Mouse (Mus musculus) MEL (cell line): Measurements from ENCODE around the gene Lpin3. TPM values are rescaled to one million over a fixed set of nuclear protein-coding genes. Genes with fewer than 3 reads are reported as not detected.

Experiments
- DNase-seq: peaks from one replicate; pipeline ENCODE4 v3.0.0; 2011; ENCODE audit warnings: low read depth, low spot score
- H3K27ac ChIP-seq: 2 replicates; pipeline ENCODE4 v1.5.1; 2012; ENCODE audit warnings: low read depth, mild to moderate bottlenecking, control low read depth, low read length, moderate library complexity; ENCODE audit not compliant: control insufficient read depth
- H3K27me3 ChIP-seq, 2 experiments: fragments of 150-350 bp in 1 of 2; sonication (generic) in 1 of 2; 2 replicates each; pipeline ENCODE4 v1.6.1; 2012; ENCODE audit warnings: low read length in 2 of 2, mild to moderate bottlenecking in 2 of 2, improper control_type of control experiment in 1 of 2, moderate library complexity in 1 of 2; ENCODE audit not compliant: insufficient read depth in 2 of 2, control insufficient read depth in 1 of 2
- H3K36me3 ChIP-seq, 2 experiments: 2 replicates each; pipeline ENCODE4 v1.6.1; 2012 to 2014; ENCODE audit warnings: low read length in 2 of 2, improper control_type of control experiment in 1 of 2, inconsistent platforms in 1 of 2, mild to moderate bottlenecking in 1 of 2; ENCODE audit not compliant: insufficient read depth in 2 of 2, control insufficient read depth in 1 of 2
- H3K4me1 ChIP-seq, 2 experiments: fragments of 150-350 bp in 1 of 2; sonication (generic) in 1 of 2; 2 replicates each; pipeline ENCODE4 v1.6.1; 2012; ENCODE audit warnings: low read length in 2 of 2, improper control_type of control experiment in 1 of 2, mild to moderate bottlenecking in 1 of 2; ENCODE audit not compliant: insufficient read depth in 2 of 2, control insufficient read depth in 1 of 2
- H3K4me3 ChIP-seq, 2 experiments: fragments of 150-350 bp in 1 of 2; sonication (generic) in 1 of 2; 2 replicates each; pipeline ENCODE4 v1.5.1; 2012; ENCODE audit warnings: low read depth in 2 of 2, low read length in 2 of 2, mild to moderate bottlenecking in 2 of 2, moderate library complexity in 2 of 2, control low read depth in 1 of 2, improper control_type of control experiment in 1 of 2; ENCODE audit not compliant: control insufficient read depth in 1 of 2, insufficient read depth in 1 of 2
- H3K79me2 ChIP-seq: 2 replicates; pipeline ENCODE4 v1.6.1; 2012; ENCODE audit warnings: mild to moderate bottlenecking, low read length, moderate library complexity; ENCODE audit not compliant: control insufficient read depth, poor library complexity, insufficient read depth
- H3K9ac ChIP-seq: 2 replicates; pipeline ENCODE4 v1.6.1; 2012; ENCODE audit warnings: low read depth, mild to moderate bottlenecking, control low read depth, low read length, moderate library complexity; ENCODE audit not compliant: control insufficient read depth, poor library complexity, severe bottlenecking
- H3K9me3 ChIP-seq: fragments of 150-350 bp; sonication (generic); replicated peaks from 2 replicates; pipeline ENCODE4 v1.6.1; 2012; ENCODE audit warnings: mild to moderate bottlenecking, low read length, improper control_type of control experiment, moderate library complexity; ENCODE audit not compliant: insufficient read depth
- BHLHE40 ChIP-seq: IDR thresholded peaks from 2 replicates; pipeline ENCODE4 v1.6.1; 2012; ENCODE audit warnings: low read depth, mild to moderate bottlenecking, inconsistent platforms, low read length, improper control_type of control experiment, borderline replicate concordance
- CHD1 ChIP-seq: IDR thresholded peaks from 2 replicates; pipeline ENCODE4 v1.6.1; 2012; ENCODE audit warnings: low read depth, mild to moderate bottlenecking, inconsistent platforms, low read length, improper control_type of control experiment
- CTCF ChIP-seq, 3 experiments: IDR thresholded peaks in 2 of 3; conservative IDR thresholded peaks in 1 of 3; 2 replicates each; pipeline ENCODE4 v1.5.1; 2011 to 2012; ENCODE audit warnings: low read length in 3 of 3, low read depth in 2 of 3, mild to moderate bottlenecking in 2 of 3, improper control_type of control experiment in 1 of 3, inconsistent platforms in 1 of 3, mixed read lengths in 1 of 3, moderate library complexity in 1 of 3; ENCODE audit not compliant: control insufficient read depth in 1 of 3, insufficient read depth in 1 of 3, poor library complexity in 1 of 3, severe bottlenecking in 1 of 3
- ETS1 ChIP-seq: IDR thresholded peaks from 2 replicates; pipeline ENCODE4 v1.6.1; 2012; ENCODE audit warnings: low read depth, mild to moderate bottlenecking, inconsistent platforms, low read length, improper control_type of control experiment, moderate library complexity
- GABPA ChIP-seq: IDR thresholded peaks from 2 replicates; pipeline ENCODE4 v1.6.1; 2012; ENCODE audit warnings: low read depth, mild to moderate bottlenecking, inconsistent platforms, low read length, improper control_type of control experiment, moderate library complexity
- GATA1 ChIP-seq: IDR thresholded peaks from 2 replicates; pipeline ENCODE4 v1.6.1; 2011; ENCODE audit warnings: low read depth, low read length, improper control_type of control experiment
- HCFC1 ChIP-seq: IDR thresholded peaks from 2 replicates; pipeline ENCODE4 v1.6.1; 2012; ENCODE audit warnings: low read depth, mild to moderate bottlenecking, inconsistent platforms, low read length, improper control_type of control experiment, moderate library complexity
- KAT2A ChIP-seq: conservative IDR thresholded peaks from 2 replicates; pipeline ENCODE4 v1.6.1; 2012; ENCODE audit warnings: low read depth, low read length, improper control_type of control experiment, inconsistent platforms
- MAFK ChIP-seq: IDR thresholded peaks from 2 replicates; pipeline ENCODE4 v1.6.1; 2011; ENCODE audit warnings: low read depth, mild to moderate bottlenecking, low read length, improper control_type of control experiment, borderline replicate concordance
- MAX ChIP-seq: IDR thresholded peaks from 2 replicates; pipeline ENCODE4 v1.6.1; 2011; ENCODE audit warnings: low read length, improper control_type of control experiment
- MEF2A ChIP-seq: IDR thresholded peaks from 2 replicates; pipeline ENCODE4 v1.6.1; 2014; ENCODE audit warnings: low read depth, mild to moderate bottlenecking, inconsistent platforms, low read length, improper control_type of control experiment; ENCODE audit not compliant: poor library complexity, insufficient replicate concordance, severe bottlenecking; ENCODE audit errors: extremely low read depth
- MYB ChIP-seq: IDR thresholded peaks from 2 replicates; pipeline ENCODE4 v1.6.1; 2011; ENCODE audit warnings: mild to moderate bottlenecking, low read depth, low read length, improper control_type of control experiment
- MYC ChIP-seq: IDR thresholded peaks from 2 replicates; pipeline ENCODE4 v1.6.1; 2011; ENCODE audit warnings: low read depth, mild to moderate bottlenecking, low read length, improper control_type of control experiment, moderate library complexity
- NELFE ChIP-seq: IDR thresholded peaks from 2 replicates; pipeline ENCODE4 v1.6.1; 2011; ENCODE audit warnings: low read depth, low read length, improper control_type of control experiment
- POLR2A ChIP-seq, 2 experiments: IDR thresholded peaks; 2 replicates each; pipeline ENCODE4 v1.6.1; 2011 to 2012; ENCODE audit warnings: low read length in 2 of 2, mild to moderate bottlenecking in 2 of 2, control low read depth in 1 of 2, improper control_type of control experiment in 1 of 2, low read depth in 1 of 2, moderate library complexity in 1 of 2; ENCODE audit not compliant: control insufficient read depth in 1 of 2, insufficient read depth in 1 of 2, poor library complexity in 1 of 2
- POLR2AphosphoS2 ChIP-seq: IDR thresholded peaks from 2 replicates; pipeline ENCODE4 v1.6.1; 2011; ENCODE audit warnings: low read length, improper control_type of control experiment
- POLR2AphosphoS5 ChIP-seq: IDR thresholded peaks from 2 replicates; pipeline ENCODE4 v1.6.1; 2012; ENCODE audit warnings: low read depth, borderline replicate concordance, mild to moderate bottlenecking, inconsistent platforms, low read length, moderate library complexity, mixed read lengths
- RCOR1 ChIP-seq: IDR thresholded peaks from 2 replicates; pipeline ENCODE4 v1.6.1; 2012; ENCODE audit warnings: low read depth, mild to moderate bottlenecking, inconsistent platforms, low read length, improper control_type of control experiment
- SIN3A ChIP-seq: IDR thresholded peaks from 2 replicates; pipeline ENCODE4 v1.6.1; 2012; ENCODE audit warnings: low read length, improper control_type of control experiment, inconsistent platforms
- SMC3 ChIP-seq: IDR thresholded peaks from 2 replicates; pipeline ENCODE4 v1.6.1; 2011; ENCODE audit warnings: low read depth, low read length, improper control_type of control experiment
- TAL1 ChIP-seq: IDR thresholded peaks from 2 replicates; pipeline ENCODE4 v1.6.1; 2012; ENCODE audit warnings: mild to moderate bottlenecking, inconsistent platforms, low read length, moderate library complexity, mixed read lengths
- TCF12 ChIP-seq: IDR thresholded peaks from 2 replicates; pipeline ENCODE4 v1.6.1; 2014; ENCODE audit warnings: low read depth, mild to moderate bottlenecking, inconsistent platforms, low read length, improper control_type of control experiment, moderate library complexity
- UBTF ChIP-seq: IDR thresholded peaks from 2 replicates; pipeline ENCODE4 v1.6.1; 2012; ENCODE audit warnings: low read depth, mild to moderate bottlenecking, inconsistent platforms, low read length, improper control_type of control experiment, moderate library complexity, borderline replicate concordance; ENCODE audit not compliant: insufficient read depth
- USF1 ChIP-seq: IDR thresholded peaks from 2 replicates; pipeline ENCODE4 v1.6.1; 2014; ENCODE audit warnings: low read depth, mild to moderate bottlenecking, inconsistent platforms, low read length, improper control_type of control experiment, moderate library complexity
- USF2 ChIP-seq, 2 experiments: IDR thresholded peaks; 2 replicates each; pipeline ENCODE4 v1.6.1; 2011 to 2012; ENCODE audit warnings: improper control_type of control experiment in 2 of 2, low read length in 2 of 2, borderline replicate concordance in 1 of 2, inconsistent platforms in 1 of 2, low read depth in 1 of 2, mild to moderate bottlenecking in 1 of 2; ENCODE audit not compliant: insufficient read depth in 1 of 2
- ZC3H11A ChIP-seq: IDR thresholded peaks from 2 replicates; pipeline ENCODE4 v1.6.1; 2012; ENCODE audit warnings: low read depth, mild to moderate bottlenecking, inconsistent platforms, low read length, improper control_type of control experiment
- ZKSCAN1 ChIP-seq: IDR thresholded peaks from 2 replicates; pipeline ENCODE4 v1.6.1; 2012; ENCODE audit warnings: low read depth, mild to moderate bottlenecking, inconsistent platforms, low read length, improper control_type of control experiment, moderate library complexity
- ZMIZ1 ChIP-seq: IDR thresholded peaks from 2 replicates; pipeline ENCODE4 v1.6.1; 2012; ENCODE audit warnings: low read depth, mild to moderate bottlenecking, inconsistent platforms, low read length, improper control_type of control experiment, moderate library complexity
- ZNF384 ChIP-seq: IDR thresholded peaks from 2 replicates; pipeline ENCODE4 v1.6.1; 2012; ENCODE audit warnings: low read depth, mild to moderate bottlenecking, inconsistent platforms, low read length, improper control_type of control experiment
- polyA plus RNA-seq, 2 experiments: library from polyadenylated mRNA; stranded (reverse) in 1 of 2; unstranded in 1 of 2; fragments of >175 nt in 1 of 2; fragments of >200 nt in 1 of 2; gene quantifications; 2 replicates each; pipeline versions ENCODE4 v1.2.1 to v1.2.4; 2012; ENCODE audit warnings: low replicate concordance in 2 of 2, low read depth in 1 of 2; ENCODE audit not compliant: insufficient read length in 2 of 2, insufficient read depth in 1 of 2, missing spikeins in 1 of 2
- total RNA-seq: library from RNA; depleted of rRNA; stranded (reverse); fragments of 300-350 nt; gene quantifications from 2 replicates; pipeline ENCODE4 v1.2.3, GENCODE M21; 2012

The Lpin3 gene
- total and polyA plus RNA-seq, 3 experiments, result 0.08 to 0.17 TPM; not detected in 1

GRCm38 (mm10) chr2:160940930-160941709 is 60.6 kb downstream of the Lpin3 start:
- Histone ChIP-seq H3K9ac (no peak overlapping the region), H3K36me3 (no peaks in the 10 kb centered on the region), H3K9me3 (no peaks in the 10 kb centered on the region), H3K27me3 (no peaks in the 10 kb centered on the region), H3K4me1 (no peaks in the 10 kb centered on the region), H3K4me3 (no peak overlapping the region), H3K27ac (no peak overlapping the region), H3K79me2 (no peaks in the 10 kb centered on the region)
- no peak for DNase-seq
- TF ChIP-seq POLR2A (IDR thresholded peaks at IDR 0.05; ENCODE audit: control insufficient read depth in 1 of 2, insufficient read depth in 1 of 2, low read depth in 1 of 2, low read length in 2 of 2, poor library complexity in 1 of 2) (no peak), SIN3A (no peak), CHD1 (no peak), NELFE (no peak), USF2 (IDR thresholded peaks at IDR 0.05; ENCODE audit: borderline replicate concordance in 1 of 2, insufficient read depth in 1 of 2, low read depth in 1 of 2, low read length in 2 of 2) (no peak), ZMIZ1 (no peak), MAFK (no peak), ETS1 (no peak), GATA1 (no peak), ZNF384 (no peak), ZC3H11A (no peak), POLR2AphosphoS2 (no peak), MAX (no peak), POLR2AphosphoS5 (no peak)

GRCm38 (mm10) chr2:160942443-160942842 is 62.0 kb downstream of the Lpin3 start:
- no peak overlapping the region for H3K9ac ChIP-seq
- no peaks in the 10 kb centered on the region for H3K9me3 ChIP-seq
- no peaks in the 10 kb centered on the region for H3K4me1 ChIP-seq
- no peak overlapping the region for H3K27ac ChIP-seq
- DNase-seq, result no peak
- no peaks in the 10 kb centered on the region for H3K79me2 ChIP-seq
- no peak overlapping the region for H3K4me3 ChIP-seq
- H3K36me3 ChIP-seq, result no peaks in the 10 kb centered on the region
- no peaks in the 10 kb centered on the region for H3K27me3 ChIP-seq
- TF ChIP-seq BHLHE40, result no peak
- TF ChIP-seq CTCF (IDR thresholded peaks at IDR 0.05 in 2 of 3, conservative IDR thresholded peaks at IDR 0.05 in 1 of 3; ENCODE audit: control insufficient read depth in 1 of 3, insufficient read depth in 1 of 3, low read depth in 2 of 3, low read length in 3 of 3, poor library complexity in 1 of 3, severe bottlenecking in 1 of 3), result peak; percentile 26 to 60 (median 28); a peak in 4 of 6 replicates
- TF ChIP-seq UBTF, result no peak
- TF ChIP-seq CHD1, result no peak
- no peak for TF ChIP-seq GABPA
- TF ChIP-seq USF2 (IDR thresholded peaks at IDR 0.05; ENCODE audit: borderline replicate concordance in 1 of 2, insufficient read depth in 1 of 2, low read depth in 1 of 2, low read length in 2 of 2), result no peak
- TF ChIP-seq MAFK, result no peak
- no peak for TF ChIP-seq GATA1
- TF ChIP-seq NELFE, result no peak
- no peak for TF ChIP-seq ZNF384
- TF ChIP-seq SMC3, result peak; percentile 72
- TF ChIP-seq MEF2A, result no peak
- no peak for TF ChIP-seq MYB
- TF ChIP-seq POLR2AphosphoS2, result no peak
- no peak for TF ChIP-seq POLR2A (IDR thresholded peaks at IDR 0.05; ENCODE audit: control insufficient read depth in 1 of 2, insufficient read depth in 1 of 2, low read depth in 1 of 2, low read length in 2 of 2, poor library complexity in 1 of 2)
- TF ChIP-seq HCFC1, result no peak
- no peak for TF ChIP-seq ZMIZ1
- TF ChIP-seq ZKSCAN1, result no peak
- TF ChIP-seq MYC, result no peak
- no peak for TF ChIP-seq USF1
- TF ChIP-seq RCOR1, result no peak
- TF ChIP-seq KAT2A, result no peak
- no peak for TF ChIP-seq TCF12
- no peak for TF ChIP-seq MAX
- TF ChIP-seq TAL1, result no peak
